Mouse (Mus musculus) thymus, adult 2 months (tissue): ENCODE results near the gene Acot10. TPM values are rescaled to one million over a fixed set of nuclear protein-coding genes. Genes with fewer than 3 reads are reported as not detected.

ENCODE experiments used
- DNase-seq: peaks from one replicate; pipeline ENCODE4 v3.0.0; 2021
- H3K27ac ChIP-seq: fragments of 200-500 bp; 2 replicates; pipeline ENCODE4 v1.5.1; 2012; ENCODE audit warnings: low read length, control low read depth; ENCODE audit not compliant: control insufficient read depth, insufficient read depth
- H3K27me3 ChIP-seq: fragments of 200-500 bp; 2 replicates; pipeline ENCODE4 v1.6.1; 2012; ENCODE audit warnings: mild to moderate bottlenecking, low read length, moderate library complexity, mixed read lengths; ENCODE audit not compliant: control insufficient read depth, insufficient read depth
- H3K36me3 ChIP-seq: fragments of 200-500 bp; 2 replicates; pipeline ENCODE4 v1.6.1; 2012; ENCODE audit warnings: mild to moderate bottlenecking, low read length, moderate library complexity; ENCODE audit not compliant: control insufficient read depth, insufficient read depth
- H3K4me1 ChIP-seq: fragments of 200-500 bp; replicated peaks from 2 replicates; pipeline ENCODE4 v1.6.1; 2012; ENCODE audit warnings: low read length; ENCODE audit not compliant: control insufficient read depth, insufficient read depth
- H3K4me3 ChIP-seq: fragments of 200-500 bp; 2 replicates; pipeline ENCODE4 v1.5.1; 2012; ENCODE audit warnings: mild to moderate bottlenecking, low read length, control low read depth, moderate library complexity; ENCODE audit not compliant: control insufficient read depth, insufficient read depth
- CTCF ChIP-seq: fragments of 200-500 bp; IDR thresholded peaks from 2 replicates; pipeline ENCODE4 v1.5.1; 2012; ENCODE audit warnings: mild to moderate bottlenecking, control low read depth, low read length, moderate library complexity, borderline replicate concordance; ENCODE audit not compliant: control insufficient read depth, poor library complexity, insufficient read depth; ENCODE audit errors: extremely low read depth
- POLR2A ChIP-seq: fragments of 200-500 bp; IDR thresholded peaks from 2 replicates; pipeline ENCODE4 v1.6.1; 2012; ENCODE audit warnings: mild to moderate bottlenecking, low read length, control low read depth, moderate library complexity; ENCODE audit not compliant: control insufficient read depth, poor library complexity, insufficient read depth; ENCODE audit errors: extremely low read depth
- WGBS: fragments of 180-500 bp; shearing (Covaris S2); methylation state at CpG from one replicate; pipeline ENCODE4 v1.1.7; 2018; 5-methylcytosine and 5-hydroxymethylcytosine counted together
- polyA plus RNA-seq: library from polyadenylated mRNA; depleted of rRNA; stranded (reverse); fragments of >200 nt; gene quantifications from 2 replicates; pipeline ENCODE4 v1.2.3, GENCODE M21; 2012; rRNA removed

Acot10 gene
- polyA plus RNA-seq, 1 experiment: not detected

DNA sequence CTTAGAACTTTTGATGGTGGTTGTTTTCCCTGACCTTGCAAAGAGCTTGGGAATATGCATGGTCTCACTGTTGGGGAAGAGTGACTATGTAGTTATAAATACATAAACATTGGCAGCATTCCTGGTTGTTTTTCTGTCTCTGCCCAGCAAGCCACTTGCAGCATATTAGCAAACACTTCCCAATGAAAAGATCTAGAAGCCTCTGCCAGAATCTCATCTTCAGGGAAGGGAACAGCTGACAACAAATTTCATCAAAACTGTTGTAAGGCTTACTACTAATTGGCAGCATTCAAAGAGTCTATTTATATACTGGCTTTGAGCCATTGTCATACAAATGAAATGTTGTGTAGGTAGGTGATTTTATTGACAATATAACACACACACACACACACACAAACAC is 800 bp upstream of the Acot10 start:
- H3K4me3 ChIP-seq: no peak overlapping the region
- no peaks in the 10 kb centered on the region for H3K27me3 ChIP-seq
- H3K4me1 ChIP-seq: no peaks in the 10 kb centered on the region
- DNase-seq: no peak
- H3K27ac ChIP-seq: no peak overlapping the region
- TF ChIP-seq CTCF (no peak), POLR2A (no peak)
- no peaks in the 10 kb centered on the region for H3K36me3 ChIP-seq

- Histone ChIP-seq H3K36me3 (no peaks in the 10 kb centered on the region), H3K4me1 (no peaks in the 10 kb centered on the region), H3K27ac (no peak overlapping the region), H3K4me3 (no peak overlapping the region), H3K27me3 (no peaks in the 10 kb centered on the region)
- DNase-seq: no peak
- 60% methylated on average over 2 of the region's 2 CpGs for WGBS
- TF ChIP-seq POLR2A (no peak), CTCF (no peak)
Observed at GRCm38 (mm10) chr15:20660221-20660620, 6.3 kb downstream of the Acot10 start.

GRCm38 (mm10) chr15:20642905-20643414 is 23.6 kb downstream of the Acot10 start:
- no peak for DNase-seq
- Histone ChIP-seq H3K36me3 (no peaks in the 10 kb centered on the region), H3K27me3 (no peaks in the 10 kb centered on the region), H3K4me3 (no peak overlapping the region), H3K4me1 (no peaks in the 10 kb centered on the region), H3K27ac (no peak overlapping the region)
- WGBS: 93% methylated on average over 3 of the region's 3 CpGs
- TF ChIP-seq POLR2A (no peak), CTCF (no peak)

- no peak for TF ChIP-seq CTCF
- TF ChIP-seq POLR2A: no peak
- Histone ChIP-seq H3K27me3 (no peaks in the 10 kb centered on the region), H3K36me3 (no peaks in the 10 kb centered on the region), H3K4me3 (no peak overlapping the region), H3K27ac (no peak overlapping the region), H3K4me1 (no peaks in the 10 kb centered on the region)
- no peak for DNase-seq
- 86% methylated on average over 2 of the region's 2 CpGs for WGBS
Observed at GRCm38 (mm10) chr15:20639155-20639554, 27.4 kb downstream of the Acot10 start.

DNA sequence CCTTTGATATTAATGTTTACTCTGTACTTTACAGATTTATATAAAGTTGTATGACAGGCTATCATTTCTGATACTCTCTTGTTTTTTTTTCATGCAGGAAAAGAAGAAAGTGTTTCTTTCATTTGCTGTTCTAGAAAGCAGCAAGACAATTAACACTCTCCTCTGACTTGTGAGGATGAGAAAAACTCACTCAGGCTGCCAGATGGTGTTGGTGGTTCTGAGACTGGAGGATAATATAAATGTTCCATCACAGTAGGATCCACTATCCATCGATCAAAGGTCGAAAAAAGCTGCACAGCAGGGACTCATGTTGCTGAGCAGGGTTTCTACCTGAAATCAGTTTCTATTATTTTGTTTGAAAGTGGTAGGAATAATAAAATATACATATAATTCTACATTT is 32.0 kb downstream of the Acot10 start:
- Histone ChIP-seq H3K36me3 (no peaks in the 10 kb centered on the region), H3K27me3 (no peaks in the 10 kb centered on the region), H3K27ac (no peak overlapping the region), H3K4me1 (no peaks in the 10 kb centered on the region), H3K4me3 (no peak overlapping the region)
- DNase-seq: no peak
- TF ChIP-seq CTCF: no peak
- TF ChIP-seq POLR2A: no peak
- 80% methylated on average over 2 of the region's 2 CpGs for WGBS

Other genes starting within 250 kb of the Acot10 start
- not detected in 2 replicates for gene Cdh12, start 217.5 kb downstream of the Acot10 start, polyA plus RNA-seq